Mouse (Mus musculus) forebrain, embryonic 16.5 days (tissue): Measurements from ENCODE around the gene Tmem263. TPM values are rescaled to one million over a fixed set of nuclear protein-coding genes. Genes with fewer than 3 reads are reported as not detected.

Source experiments
- ATAC-seq: fragments of 200-750 bp; cut with Nextera tagmentation; 2 replicates; pipeline ENCODE4 v1.8.0; 2017; ENCODE audit warnings: mild to moderate bottlenecking, moderate library complexity
- H3K27ac ChIP-seq: fragments of 300-500 bp; sonication (generic); 2 replicates; pipeline ENCODE4 v1.5.1; 2014; ENCODE audit warnings: low read length, control low read depth
- H3K27me3 ChIP-seq: fragments of 300-500 bp; sonication (generic); replicated peaks from 2 replicates; pipeline ENCODE4 v1.6.1; 2014; ENCODE audit warnings: low read length; ENCODE audit not compliant: control insufficient read depth, insufficient read depth
- H3K36me3 ChIP-seq: fragments of 300-500 bp; sonication (generic); 2 replicates; pipeline ENCODE4 v1.6.1; 2014; ENCODE audit not compliant: control insufficient read depth, insufficient read depth
- H3K4me1 ChIP-seq: fragments of 300-500 bp; sonication (generic); replicated peaks from 2 replicates; pipeline ENCODE4 v1.6.1; 2014; ENCODE audit warnings: low read length; ENCODE audit not compliant: control insufficient read depth, insufficient read depth
- H3K4me2 ChIP-seq: fragments of 300-500 bp; sonication (generic); 2 replicates; pipeline ENCODE4 v1.6.1; 2014; ENCODE audit warnings: mild to moderate bottlenecking, low read length, control low read depth
- H3K4me3 ChIP-seq: fragments of 300-500 bp; sonication (generic); replicated peaks from 2 replicates; pipeline ENCODE4 v1.5.1; 2014; ENCODE audit warnings: mild to moderate bottlenecking, low read length, control low read depth
- H3K9ac ChIP-seq: fragments of 300-500 bp; sonication (generic); replicated peaks from 2 replicates; pipeline ENCODE4 v1.6.1; 2014; ENCODE audit warnings: low read depth, low read length, control low read depth
- H3K9me3 ChIP-seq: fragments of 300-500 bp; sonication (generic); 2 replicates; pipeline ENCODE4 v1.6.1; 2016; ENCODE audit warnings: low read length; ENCODE audit not compliant: control insufficient read depth
- WGBS: fragments of 180-500 bp; shearing (Covaris S2); extraction: QIAGEN DNeasy Blood & Tissue Kit; methylation state at CpG from one replicate; pipeline ENCODE4 v1.1.7; 2014; 5-methylcytosine and 5-hydroxymethylcytosine counted together
- polyA plus RNA-seq: library from polyadenylated mRNA; unstranded; fragments of >200 nt; fragmentation: Nextera tagmentation; extraction: Ambion mirVana; gene quantifications from 2 replicates; pipeline ENCODE4 v1.2.1, GENCODE M21; 2015

The Tmem263 gene
- 63.0 and 65.9 TPM in 2 replicates for polyA plus RNA-seq

- peak within 1 kb of the TSS; percentile 81 for H3K27ac ChIP-seq
- H3K4me2 ChIP-seq, result peak within 1 kb of the TSS; percentile 95
- WGBS, result under 1% methylated on average over 66 of the region's 96 CpGs
- H3K9ac ChIP-seq, result peak within 1 kb of the TSS; percentile 94
- peaks cover 16% of the 10 kb centered on the region for H3K4me1 ChIP-seq
- no peaks in the 10 kb centered on the region for H3K27me3 ChIP-seq
- ATAC-seq, result peak; percentile 96
- H3K9me3 ChIP-seq, result no peaks in the 10 kb centered on the region
- H3K36me3 ChIP-seq, result no peaks in the 10 kb centered on the region
- peak within 1 kb of the TSS; percentile 100 for H3K4me3 ChIP-seq
These were observed at the start of gene Tmem263, which contains the start of gene Fhl4 for GRCm38 (mm10) chr10:85102247-85103084. Gene Tmem263 (plus strand): TSS chr10:85102627. Gene Fhl4 (minus strand): TSS chr10:85102495.

GRCm38 (mm10) chr10:85054876-85055275, 47.6 kb upstream of the Tmem263 start:
- Histone ChIP-seq H3K4me2 (no peak overlapping the region), H3K27me3 (no peaks in the 10 kb centered on the region), H3K4me3 (no peak overlapping the region), H3K4me1 (no peaks in the 10 kb centered on the region), H3K9me3 (no peaks in the 10 kb centered on the region), H3K9ac (no peak overlapping the region), H3K36me3 (no peaks in the 10 kb centered on the region), H3K27ac (no peak overlapping the region)
- ATAC-seq, result no peak
- WGBS, result 92% methylated on average over 2 of the region's 2 CpGs

- H3K36me3 ChIP-seq, result no peaks in the 10 kb centered on the region
- no peaks in the 10 kb centered on the region for H3K27me3 ChIP-seq
- no peaks in the 10 kb centered on the region for H3K4me1 ChIP-seq
- H3K4me3 ChIP-seq, result no peak overlapping the region
- no peaks in the 10 kb centered on the region for H3K9me3 ChIP-seq
- H3K9ac ChIP-seq, result no peak overlapping the region
- no peak overlapping the region for H3K27ac ChIP-seq
- ATAC-seq, result no peak
- WGBS, result 62% methylated on average over 4 of the region's 4 CpGs
- H3K4me2 ChIP-seq, result no peak overlapping the region
These were observed 30.7 kb upstream of the Tmem263 start for GRCm38 (mm10) chr10:85071605-85072152.

- Histone ChIP-seq H3K4me3 (peak overlapping the region; percentile 100), H3K4me1 (peaks cover 16% of the 10 kb centered on the region), H3K4me2 (peak overlapping the region; percentile 83), H3K36me3 (no peaks in the 10 kb centered on the region), H3K9me3 (no peaks in the 10 kb centered on the region), H3K9ac (peak overlapping the region; percentile 83), H3K27ac (peak overlapping the region; percentile 81), H3K27me3 (no peaks in the 10 kb centered on the region)
- 0% methylated on average over 10 of the region's 10 CpGs for WGBS
- peak; percentile 45 for ATAC-seq
These were observed 586 bp upstream of the Tmem263 start for GRCm38 (mm10) chr10:85101841-85102240.

- Histone ChIP-seq H3K4me1 (peaks cover 16% of the 10 kb centered on the region), H3K27me3 (no peaks in the 10 kb centered on the region), H3K4me3 (peak overlapping the region; percentile 100), H3K4me2 (peak overlapping the region; percentile 95), H3K27ac (peak overlapping the region; percentile 76; the same call in 1 of the 2 replicates), H3K9ac (peak overlapping the region; percentile 94), H3K9me3 (no peaks in the 10 kb centered on the region), H3K36me3 (no peaks in the 10 kb centered on the region)
- peak; percentile 27 for ATAC-seq
- WGBS, result under 1% methylated on average over 34 of the region's 34 CpGs
These were observed 858 bp downstream of the Tmem263 start for GRCm38 (mm10) chr10:85103085-85103885.

- H3K9ac ChIP-seq, result no peak overlapping the region
- H3K9me3 ChIP-seq, result no peaks in the 10 kb centered on the region
- no peak overlapping the region for H3K4me3 ChIP-seq
- no peak overlapping the region for H3K4me2 ChIP-seq
- no peaks in the 10 kb centered on the region for H3K4me1 ChIP-seq
- no peak for ATAC-seq
- WGBS, result 90% methylated on average over 4 of the region's 4 CpGs
- no peaks in the 10 kb centered on the region for H3K27me3 ChIP-seq
- peaks cover 9% of the 10 kb centered on the region for H3K36me3 ChIP-seq
- no peak overlapping the region for H3K27ac ChIP-seq
These were observed 12.0 kb downstream of the Tmem263 start for GRCm38 (mm10) chr10:85114409-85114808.

GRCm38 (mm10) chr10:85125184-85125583, 22.8 kb downstream of the Tmem263 start:
- no peak overlapping the region for H3K4me3 ChIP-seq
- no peaks in the 10 kb centered on the region for H3K27me3 ChIP-seq
- no peak overlapping the region for H3K4me2 ChIP-seq
- H3K36me3 ChIP-seq, result peaks cover 7% of the 10 kb centered on the region
- 86% methylated on average over 13 of the region's 13 CpGs for WGBS
- no peak overlapping the region for H3K9ac ChIP-seq
- no peaks in the 10 kb centered on the region for H3K9me3 ChIP-seq
- peaks cover 15% of the 10 kb centered on the region for H3K4me1 ChIP-seq
- no peak for ATAC-seq
- no peak overlapping the region for H3K27ac ChIP-seq

- Histone ChIP-seq H3K4me2 (peak within 1 kb of the TSS; percentile 81), H3K9ac (peak within 1 kb of the TSS; percentile 79), H3K36me3 (peaks cover under 1% of the 10 kb centered on the region; the same call in 1 of the 2 replicates), H3K27ac (peak within 1 kb of the TSS; percentile 35; the same call in 1 of the 2 replicates), H3K4me1 (peaks cover 15% of the 10 kb centered on the region), H3K9me3 (no peaks in the 10 kb centered on the region), H3K4me3 (peak within 1 kb of the TSS; percentile 77), H3K27me3 (no peaks in the 10 kb centered on the region)
- ATAC-seq, result peak; percentile 100
- WGBS, result 6% methylated on average over 20 of the region's 20 CpGs
These were observed 25.2 kb downstream of the Tmem263 start, which contains the start of gene Mterf2 for GRCm38 (mm10) chr10:85127395-85128287. Gene Mterf2 (minus strand): TSS chr10:85128027.
